Mouse (Mus musculus) hindbrain, embryonic 14.5 days (tissue): ENCODE measurements around the gene Wdr38. TPM values are rescaled to one million over a fixed set of nuclear protein-coding genes. Genes with fewer than 3 reads are reported as not detected.

Experiments used
- ATAC-seq: fragments of 200-750 bp; cut with Nextera tagmentation; 2 replicates; pipeline ENCODE4 v1.8.0; 2017; ENCODE audit warnings: moderate number of reproducible peaks, mild to moderate bottlenecking, moderate TSS enrichment, moderate library complexity; ENCODE audit not compliant: low FRiP score
- DNase-seq: peaks from one replicate; pipeline ENCODE4 v3.0.0-alpha.2; 2015; ENCODE audit warnings: low spot score
- H3K27ac ChIP-seq: fragments of 300-500 bp; sonication (generic); 2 replicates; pipeline ENCODE4 v1.5.1; 2014; ENCODE audit warnings: mild to moderate bottlenecking, moderate library complexity
- H3K27me3 ChIP-seq: fragments of 300-500 bp; sonication (generic); 2 replicates; pipeline ENCODE4 v1.6.1; 2014; ENCODE audit warnings: mild to moderate bottlenecking, low read length, mixed read lengths; ENCODE audit not compliant: control insufficient read depth, insufficient read depth
- H3K36me3 ChIP-seq: fragments of 300-500 bp; sonication (generic); replicated peaks from 2 replicates; pipeline ENCODE4 v1.6.1; 2014; ENCODE audit not compliant: control insufficient read depth, insufficient read depth
- H3K4me1 ChIP-seq: fragments of 300-500 bp; sonication (generic); replicated peaks from 2 replicates; pipeline ENCODE4 v1.6.1; 2014; ENCODE audit warnings: antibody characterized with exemption, low read length, mixed read lengths; ENCODE audit not compliant: control insufficient read depth, insufficient read depth
- H3K4me2 ChIP-seq: fragments of 300-500 bp; sonication (generic); replicated peaks from 2 replicates; pipeline ENCODE4 v1.6.1; 2014; ENCODE audit warnings: mild to moderate bottlenecking, moderate library complexity
- H3K4me3 ChIP-seq: fragments of 300-500 bp; sonication (generic); replicated peaks from 2 replicates; pipeline ENCODE4 v1.5.1; 2014; ENCODE audit warnings: mild to moderate bottlenecking, low read length
- H3K9ac ChIP-seq: fragments of 300-500 bp; sonication (generic); 2 replicates; pipeline ENCODE4 v1.6.1; 2014
- H3K9me3 ChIP-seq: fragments of 300-500 bp; sonication (generic); 2 replicates; pipeline ENCODE4 v1.6.1; 2016; ENCODE audit warnings: low read length; ENCODE audit not compliant: control insufficient read depth
- WGBS: fragments of 180-500 bp; shearing (Covaris S2); extraction: QIAGEN DNeasy Blood & Tissue Kit; methylation state at CpG from one replicate; pipeline ENCODE4 v1.1.7; 2014; 5-methylcytosine and 5-hydroxymethylcytosine counted together
- polyA plus RNA-seq: library from polyadenylated mRNA; unstranded; fragments of >200 nt; fragmentation: Nextera tagmentation; extraction: Ambion mirVana; gene quantifications from 2 replicates; pipeline ENCODE4 v1.2.1, GENCODE M21; 2014

Wdr38 gene
- polyA plus RNA-seq, 1 experiment from 2014 or later, result 1.2 TPM

DNA sequence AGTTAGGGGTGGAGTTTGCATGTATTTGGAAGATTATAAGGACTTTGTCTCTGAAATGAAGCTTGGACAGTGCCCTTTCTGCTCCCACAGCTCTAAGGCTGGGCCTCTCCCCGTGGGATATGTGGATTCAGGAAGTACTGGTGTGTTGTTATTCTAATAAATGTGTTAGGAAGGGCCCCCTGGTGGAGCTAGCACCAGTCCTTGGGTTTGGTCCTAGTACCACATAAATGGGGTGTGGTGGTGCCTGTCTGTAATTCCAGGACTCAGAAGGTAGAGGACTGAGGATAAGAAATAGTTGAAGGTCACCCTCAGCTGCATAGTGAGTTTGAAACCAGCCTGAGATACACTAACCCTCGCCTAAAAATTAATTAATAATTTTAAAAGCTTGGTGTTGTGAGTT lies 24.1 kb upstream of the Wdr38 start:
- H3K4me1 ChIP-seq, result no peaks in the 10 kb centered on the region

DNA sequence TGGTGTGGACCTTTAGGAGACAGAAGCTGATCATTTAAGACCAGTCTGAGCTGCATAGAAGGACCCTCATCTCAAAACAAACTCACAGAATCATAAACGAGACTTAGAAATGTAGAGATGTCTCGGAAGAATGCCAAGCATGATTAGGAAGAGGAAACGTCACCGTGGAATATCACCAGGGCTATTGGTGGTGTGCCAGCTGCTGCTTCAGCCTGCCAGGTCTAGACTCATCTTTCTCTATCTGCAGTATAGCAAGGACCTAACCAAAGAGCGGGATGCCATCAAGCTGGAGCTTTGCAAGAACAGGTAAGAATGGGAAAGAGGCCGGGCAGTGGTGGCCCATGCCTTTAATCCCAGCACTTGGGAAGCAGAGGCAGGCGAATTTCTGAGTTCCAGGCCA lies 23.6 kb upstream of the Wdr38 start:
- no peak for DNase-seq
- Histone ChIP-seq H3K9ac (no peak overlapping the region), H3K9me3 (no peaks in the 10 kb centered on the region), H3K36me3 (no peaks in the 10 kb centered on the region), H3K27me3 (no peaks in the 10 kb centered on the region), H3K4me1 (no peaks in the 10 kb centered on the region), H3K4me2 (no peak overlapping the region), H3K27ac (no peak overlapping the region), H3K4me3 (no peak overlapping the region)
- WGBS, result 84% methylated on average over 7 of the region's 7 CpGs
- ATAC-seq, result no peak

More for the DNA sequence above, 24.1 kb upstream of the Wdr38 start:
- no peak overlapping the region for H3K4me2 ChIP-seq
- no peak overlapping the region for H3K27ac ChIP-seq
- H3K9me3 ChIP-seq, result no peaks in the 10 kb centered on the region
- H3K9ac ChIP-seq, result no peak overlapping the region
- 36% methylated on average over 2 of the region's 2 CpGs for WGBS
- H3K4me3 ChIP-seq, result no peak overlapping the region
- ATAC-seq, result no peak
- H3K36me3 ChIP-seq, result no peaks in the 10 kb centered on the region
- no peak for DNase-seq
- no peaks in the 10 kb centered on the region for H3K27me3 ChIP-seq

DNA sequence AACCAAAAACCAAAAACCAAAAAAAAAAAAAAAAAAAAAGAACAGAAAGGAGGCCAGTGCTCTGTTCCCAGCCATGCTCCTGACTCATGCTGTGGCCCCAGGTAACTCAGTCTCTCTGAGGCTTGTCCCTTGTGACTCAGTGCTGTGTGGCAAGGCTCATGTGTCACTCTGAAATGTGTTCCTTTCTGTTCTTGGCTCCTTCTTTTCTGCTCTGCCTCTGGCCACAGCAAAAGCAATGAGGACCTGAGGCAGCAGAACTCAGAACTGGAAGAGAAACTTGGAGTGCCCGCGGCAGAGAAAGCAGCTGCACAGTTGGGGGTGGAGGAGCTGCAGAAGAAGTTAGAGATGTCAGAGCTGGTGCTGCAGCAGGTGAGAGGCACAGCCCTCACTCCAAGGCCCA lies 23.1 kb upstream of the Wdr38 start:
- H3K36me3 ChIP-seq, result no peaks in the 10 kb centered on the region
- no peak overlapping the region for H3K27ac ChIP-seq
- ATAC-seq, result no peak
- H3K9ac ChIP-seq, result no peak overlapping the region
- no peaks in the 10 kb centered on the region for H3K27me3 ChIP-seq
- no peak overlapping the region for H3K4me3 ChIP-seq
- no peak for DNase-seq
- no peaks in the 10 kb centered on the region for H3K9me3 ChIP-seq
- H3K4me1 ChIP-seq, result no peaks in the 10 kb centered on the region
- H3K4me2 ChIP-seq, result no peak overlapping the region
- WGBS, result 48% methylated on average over 2 of the region's 2 CpGs

DNA sequence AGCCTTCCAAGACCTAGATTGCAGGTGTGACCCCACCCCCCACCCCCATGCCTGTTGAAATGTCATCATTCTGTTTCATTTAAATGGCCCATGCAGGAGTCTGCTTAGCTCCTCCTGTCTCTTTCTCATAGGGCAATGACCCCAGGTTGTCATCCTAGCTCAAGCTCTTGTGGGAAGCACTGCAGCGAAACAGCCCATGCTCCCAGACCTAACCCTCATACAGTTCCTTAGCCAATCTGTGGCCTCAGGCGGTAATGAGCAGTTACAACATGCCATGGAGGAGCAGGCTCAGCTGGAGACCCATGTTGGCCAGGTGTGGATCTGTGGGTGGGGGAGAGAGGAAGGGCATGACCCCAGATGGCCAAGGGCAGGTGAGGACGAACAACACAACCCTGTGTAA lies 22.1 kb upstream of the Wdr38 start:
- no peaks in the 10 kb centered on the region for H3K36me3 ChIP-seq
- ATAC-seq, result no peak
- H3K9ac ChIP-seq, result no peak overlapping the region
- H3K4me1 ChIP-seq, result no peaks in the 10 kb centered on the region
- no peaks in the 10 kb centered on the region for H3K9me3 ChIP-seq
- no peak overlapping the region for H3K27ac ChIP-seq
- H3K4me3 ChIP-seq, result no peak overlapping the region
- no peak overlapping the region for H3K4me2 ChIP-seq
- no peaks in the 10 kb centered on the region for H3K27me3 ChIP-seq
- DNase-seq, result no peak
- WGBS, result 87% methylated on average over 3 of the region's 3 CpGs

DNA sequence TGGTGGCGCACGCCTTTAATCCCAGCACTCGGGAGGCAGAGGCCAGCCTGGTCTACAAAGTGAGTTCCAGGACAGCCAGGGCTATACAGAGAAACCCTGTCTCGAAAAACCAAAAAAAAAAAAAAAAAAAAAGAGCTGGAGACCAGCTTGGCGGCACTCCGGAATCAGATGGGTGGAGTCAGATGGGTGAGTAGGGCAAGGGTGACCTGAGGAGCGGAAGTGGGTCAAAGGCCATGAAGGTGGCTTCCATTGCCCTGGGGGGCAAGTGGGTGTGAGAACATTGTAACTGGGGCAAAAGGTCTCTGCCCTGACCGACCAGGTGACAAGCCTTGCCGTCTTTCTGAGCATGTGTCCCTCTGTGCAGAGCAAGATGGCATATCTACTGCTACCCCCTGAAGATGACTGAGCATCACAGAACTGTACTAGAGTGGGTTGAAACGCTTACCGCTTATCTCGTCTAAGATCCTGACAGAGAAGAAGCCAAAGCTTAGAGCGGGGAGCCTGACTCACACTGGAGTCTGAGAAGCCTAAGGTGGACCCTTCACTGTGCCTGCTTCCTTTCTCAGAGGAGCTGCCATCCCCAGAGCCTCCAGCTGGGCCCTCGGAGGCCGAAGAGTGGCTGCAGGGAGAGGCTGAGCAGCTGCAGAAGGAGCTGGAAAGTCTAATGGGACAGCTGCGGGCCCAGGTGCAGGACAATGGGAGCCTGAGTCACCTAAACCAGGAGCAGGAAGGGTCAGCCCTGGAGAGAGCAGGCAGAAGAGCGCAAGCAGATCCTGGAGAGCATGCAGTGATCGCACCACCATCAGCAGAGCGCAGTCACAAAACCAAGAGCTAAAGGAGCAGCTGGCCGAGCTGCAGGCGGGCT lies 21.1 kb upstream of the Wdr38 start:
- 81% methylated on average over 20 of the region's 21 CpGs for WGBS
- no peak overlapping the region for H3K9ac ChIP-seq
- no peak for ATAC-seq

DNA sequence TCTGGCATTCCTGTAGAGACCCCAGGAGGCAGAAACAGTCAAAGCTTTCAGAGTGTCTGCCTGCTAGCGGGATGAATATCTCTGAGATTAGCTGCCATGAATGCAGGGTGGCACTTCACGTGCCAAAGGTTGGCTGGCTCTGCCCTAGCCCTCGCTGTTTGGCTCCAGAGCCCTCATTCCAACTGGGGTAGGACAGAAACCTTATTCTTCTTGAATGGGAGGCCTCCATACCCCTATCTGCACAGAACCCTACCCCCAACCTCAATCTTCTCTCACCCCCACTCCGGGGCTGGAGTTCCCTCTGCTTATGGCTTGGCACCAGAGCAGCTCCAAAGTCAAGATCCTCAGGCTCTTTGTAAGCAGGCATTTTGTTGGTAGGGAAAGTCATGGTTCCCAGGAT lies 19.4 kb upstream of the Wdr38 start:
- WGBS, result 66% methylated on average over 4 of the region's 4 CpGs
- no peaks in the 10 kb centered on the region for H3K9me3 ChIP-seq
- no peaks in the 10 kb centered on the region for H3K36me3 ChIP-seq
- H3K27me3 ChIP-seq, result no peaks in the 10 kb centered on the region
- H3K4me1 ChIP-seq, result no peaks in the 10 kb centered on the region
- no peak overlapping the region for H3K4me3 ChIP-seq
- no peak overlapping the region for H3K27ac ChIP-seq
- ATAC-seq (no peak; the same call in 1 of the 2 replicates), DNase-seq (no peak)
- no peak overlapping the region for H3K9ac ChIP-seq
- H3K4me2 ChIP-seq, result no peak overlapping the region

More for the DNA sequence above, 21.1 kb upstream of the Wdr38 start:
- H3K36me3 ChIP-seq, result no peaks in the 10 kb centered on the region
- H3K9me3 ChIP-seq, result no peaks in the 10 kb centered on the region
- H3K4me2 ChIP-seq, result no peak overlapping the region
- DNase-seq, result no peak
- no peak overlapping the region for H3K4me3 ChIP-seq
- no peak overlapping the region for H3K27ac ChIP-seq
- no peaks in the 10 kb centered on the region for H3K27me3 ChIP-seq
- H3K4me1 ChIP-seq, result no peaks in the 10 kb centered on the region

DNA sequence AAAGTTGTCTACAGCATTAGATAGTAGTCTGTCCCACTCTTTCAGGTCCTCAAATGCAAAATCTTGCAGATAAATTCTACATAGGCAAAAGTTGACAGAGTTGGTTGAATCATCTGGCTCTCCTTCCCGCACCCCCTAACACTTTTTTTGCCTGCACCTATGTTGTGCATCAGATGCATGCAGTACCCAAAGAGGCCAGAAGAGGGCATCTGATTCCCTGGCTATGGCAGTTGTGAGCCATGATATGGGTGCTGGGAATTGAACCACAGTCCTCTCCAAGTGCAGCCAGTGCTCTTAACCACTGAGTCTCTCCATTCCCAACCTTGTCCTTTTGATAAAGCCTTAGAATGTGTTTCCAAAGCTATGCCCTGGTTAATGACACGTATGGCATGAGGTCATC lies 13.8 kb upstream of the Wdr38 start:
- no peak for DNase-seq
- no peak overlapping the region for H3K27ac ChIP-seq
- H3K9me3 ChIP-seq, result no peaks in the 10 kb centered on the region
- H3K36me3 ChIP-seq, result no peaks in the 10 kb centered on the region
- WGBS, result 99% methylated on average over 2 of the region's 2 CpGs
- ATAC-seq, result no peak
- H3K4me2 ChIP-seq, result no peak overlapping the region
- no peak overlapping the region for H3K9ac ChIP-seq
- no peak overlapping the region for H3K4me3 ChIP-seq
- H3K27me3 ChIP-seq, result no peaks in the 10 kb centered on the region
- no peaks in the 10 kb centered on the region for H3K4me1 ChIP-seq

DNA sequence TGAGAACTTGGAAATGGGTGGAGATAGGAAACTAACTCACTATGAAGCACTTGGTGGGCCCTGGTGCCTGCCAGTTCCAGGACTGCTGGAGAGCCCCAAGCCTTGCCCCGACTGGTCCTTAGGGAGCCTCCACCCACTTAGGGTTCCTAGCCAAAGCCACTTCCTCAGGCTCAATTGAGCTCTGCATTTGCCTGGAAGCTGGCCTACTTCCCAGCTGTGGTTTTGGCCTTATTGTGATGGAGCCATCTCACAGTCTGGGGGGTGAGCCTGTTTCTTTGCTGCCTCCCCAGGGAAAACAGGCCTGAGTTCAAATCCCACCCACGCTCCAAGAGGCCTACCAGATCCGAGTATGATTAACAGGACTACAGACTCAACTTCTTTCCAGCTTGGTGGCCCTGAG lies 10.7 kb upstream of the Wdr38 start:
- no peak overlapping the region for H3K4me3 ChIP-seq
- ATAC-seq (no peak), DNase-seq (no peak)
- H3K27me3 ChIP-seq, result no peaks in the 10 kb centered on the region
- no peaks in the 10 kb centered on the region for H3K9me3 ChIP-seq
- no peaks in the 10 kb centered on the region for H3K4me1 ChIP-seq
- no peak overlapping the region for H3K9ac ChIP-seq
- H3K27ac ChIP-seq, result no peak overlapping the region
- H3K36me3 ChIP-seq, result no peaks in the 10 kb centered on the region
- H3K4me2 ChIP-seq, result no peak overlapping the region
- 88% methylated on average over 3 of the region's 3 CpGs for WGBS

DNA sequence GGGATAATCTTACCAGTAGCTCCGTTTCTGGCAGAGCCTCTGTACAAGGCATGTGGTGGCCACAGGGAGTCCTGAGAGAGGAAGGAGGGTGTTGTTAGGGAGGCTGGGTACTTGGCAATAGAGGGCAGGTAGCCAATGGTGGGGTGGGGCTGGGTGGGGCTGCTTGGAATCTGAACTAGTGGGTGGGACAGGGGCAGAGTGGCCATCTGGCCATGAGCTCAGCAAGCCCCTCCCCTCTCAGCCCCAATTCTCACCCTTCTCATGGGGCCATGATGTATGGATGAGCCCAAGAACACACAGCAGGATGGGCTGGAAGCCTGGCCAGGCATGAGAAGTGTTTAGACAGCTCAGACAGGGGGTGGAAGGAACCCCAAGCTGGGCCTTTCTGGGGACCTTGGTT lies 9.9 kb upstream of the Wdr38 start:
- Histone ChIP-seq H3K4me1 (no peaks in the 10 kb centered on the region), H3K27me3 (no peaks in the 10 kb centered on the region), H3K27ac (no peak overlapping the region), H3K4me3 (no peak overlapping the region), H3K4me2 (no peak overlapping the region), H3K9ac (no peak overlapping the region), H3K36me3 (no peaks in the 10 kb centered on the region), H3K9me3 (no peaks in the 10 kb centered on the region)
- WGBS, result 67% methylated on average over 1 of the region's 1 CpGs
- ATAC-seq, result 0 out of 2 replicates have a peak, but pooled peaks have one; percentile 11
- no peak for DNase-seq
